Comparison of ENCODE assay signal across 1 mouse cellular context in the genomic region with DNA sequence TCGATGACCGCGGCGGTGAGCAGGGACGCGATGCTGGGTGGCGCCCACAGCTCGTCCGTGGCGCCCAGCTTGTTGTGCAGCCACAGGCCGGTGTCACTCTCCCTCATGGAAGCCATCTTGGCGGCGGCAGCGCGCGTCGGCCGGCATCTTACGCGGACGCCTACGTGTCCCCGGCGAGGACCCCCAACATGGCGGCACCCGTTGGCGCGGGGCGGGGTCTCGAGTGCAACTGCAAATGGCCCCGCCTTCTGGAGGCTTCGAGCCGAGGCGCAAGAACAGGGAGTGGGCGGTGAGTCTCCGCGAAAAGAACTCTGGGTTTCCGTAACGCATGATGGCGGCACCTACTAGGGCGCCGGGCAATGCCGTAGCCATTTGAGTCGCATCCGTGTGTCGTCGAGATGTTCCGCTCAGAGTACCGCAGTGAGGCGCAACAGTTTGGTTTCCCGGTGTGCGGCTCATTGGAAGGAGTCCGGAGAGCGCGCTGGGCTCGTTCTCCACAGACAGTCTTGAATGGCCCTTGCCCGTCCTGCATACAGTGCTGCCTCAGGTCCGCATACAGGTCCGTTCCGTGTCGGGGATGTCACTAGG.
TF ChIP-seq lines count a peak whose summit lies in the region.

A gene (minus strand): TSS at position 294 of the 588 bp plus-strand sequence.

TF ChIP-seq in myocyte, 11 proteins besides CTCF, POLR2A, EP300 and RAD21 (continued from another document):
- TF ChIP-seq REST (IDR thresholded peaks at IDR 0.05; ENCODE audit: insufficient read depth, insufficient read length) = peak; percentile 3
